Comparison of ENCODE assay signal across 8 mouse cellular contexts in genomic region chr3:127780021-127780644, GRCm38 (mm10). TPM values are rescaled to one million over a fixed set of nuclear protein-coding genes. Genes with fewer than 3 reads are reported as not detected.
DNase-seq lines count a peak whose midpoint lies in the region; ATAC-seq and TF ChIP-seq lines count a peak whose summit lies in the region.

Gene Alpk1 (minus strand): TSS chr3:127780527.

- peak within 1 kb of the TSS; percentile 72 for H3K27ac ChIP-seq in intestine, postnatal 0 days (ENCODE audit: low read depth, low read length)
- H3K27ac ChIP-seq in limb, embryonic 13.5 days: no peak within 1 kb of the TSS
- no peak within 1 kb of the TSS for H3K27ac ChIP-seq in midbrain, embryonic 14.5 days (replicated peaks; ENCODE audit: low read depth, low read length)

- H3K27me3 ChIP-seq in intestine, postnatal 0 days (replicated peaks; ENCODE audit: control insufficient read depth, insufficient read depth, low read length): no peaks in the 10 kb centered on the region
- H3K27me3 ChIP-seq in limb, embryonic 13.5 days: no peaks in the 10 kb centered on the region
- peaks cover 2% of the 10 kb centered on the region; the same call in 1 of the 2 replicates for H3K27me3 ChIP-seq in midbrain, embryonic 14.5 days (ENCODE audit: control insufficient read depth, insufficient read depth, low read length)

- H3K9me3 ChIP-seq in intestine, postnatal 0 days (ENCODE audit: control insufficient read depth): no peaks in the 10 kb centered on the region
- H3K9me3 ChIP-seq in limb, embryonic 13.5 days: peaks cover 2% of the 10 kb centered on the region; the same call in 1 of the 2 replicates
- no peaks in the 10 kb centered on the region for H3K9me3 ChIP-seq in midbrain, embryonic 14.5 days (ENCODE audit: control insufficient read depth, low read length)

- TF ChIP-seq CTCF in intestine, postnatal 0 days (IDR thresholded peaks at IDR 0.05; ENCODE audit: low read depth): peak; percentile 74

- under 1% methylated on average over 24 of the region's 24 CpGs for WGBS in intestine, postnatal 0 days
- WGBS in limb, embryonic 13.5 days: under 1% methylated on average over 24 of the region's 24 CpGs
- WGBS in midbrain, embryonic 14.5 days: 2% methylated on average over 24 of the region's 24 CpGs

- peak; percentile 39 to 42 for DNase-seq in cerebellum, postnatal 10 days
- no peak for DNase-seq in cerebellum, adult 9-11 months
- peak; percentile 80 for DNase-seq in embryo, embryonic 10.5 days (ENCODE audit: low spot score)
- DNase-seq in midbrain, embryonic 14.5 days: peak; percentile 60
- DNase-seq in spleen, postnatal 4 days (ENCODE audit: low spot score in 2 of 2): peak; percentile 71 to 84

- no peaks in the 10 kb centered on the region for H3K36me3 ChIP-seq in intestine, postnatal 0 days (ENCODE audit: control insufficient read depth, insufficient read depth)
- no peaks in the 10 kb centered on the region for H3K36me3 ChIP-seq in limb, embryonic 13.5 days
- no peaks in the 10 kb centered on the region for H3K36me3 ChIP-seq in midbrain, embryonic 14.5 days (ENCODE audit: control insufficient read depth, insufficient read depth, low read length)

- ATAC-seq in granulocyte monocyte progenitor cell, adult 5-6 weeks (replicated peaks; ENCODE audit: poor library complexity, severe bottlenecking): peak; percentile 97
- peak; percentile 93 for ATAC-seq in intestine, postnatal 0 days
- peak; percentile 90 for ATAC-seq in limb, embryonic 13.5 days (ENCODE audit: low FRiP score, low read depth)
- no peak for ATAC-seq in midbrain, embryonic 14.5 days (ENCODE audit: low FRiP score, low TSS enrichment)

- H3K9ac ChIP-seq in intestine, postnatal 0 days (ENCODE audit: low read depth, low read length): 0 out of 2 replicates have a peak within 1 kb of the TSS, but pooled peaks have one; percentile 2
- H3K9ac ChIP-seq in limb, embryonic 13.5 days: peak within 1 kb of the TSS; percentile 48; the same call in 1 of the 2 replicates
- no peak within 1 kb of the TSS for H3K9ac ChIP-seq in midbrain, embryonic 14.5 days (replicated peaks; ENCODE audit: low read length)

- peak within 1 kb of the TSS; percentile 52 for H3K4me3 ChIP-seq in intestine, postnatal 0 days (ENCODE audit: low read depth, low read length)
- peak within 1 kb of the TSS; percentile 50 for H3K4me3 ChIP-seq in limb, embryonic 13.5 days
- peak within 1 kb of the TSS; percentile 22 for H3K4me3 ChIP-seq in midbrain, embryonic 14.5 days (replicated peaks; ENCODE audit: low read depth, low read length)

- H3K4me1 ChIP-seq in intestine, postnatal 0 days (replicated peaks; ENCODE audit: control insufficient read depth, insufficient read depth, low read length): no peaks in the 10 kb centered on the region
- H3K4me1 ChIP-seq in limb, embryonic 13.5 days: no peaks in the 10 kb centered on the region
- no peaks in the 10 kb centered on the region for H3K4me1 ChIP-seq in midbrain, embryonic 14.5 days (ENCODE audit: control insufficient read depth, insufficient read depth, low read length)

- peak within 1 kb of the TSS; percentile 60 for H3K4me2 ChIP-seq in intestine, postnatal 0 days (replicated peaks; ENCODE audit: low read depth)
- H3K4me2 ChIP-seq in limb, embryonic 13.5 days (replicated peaks): peak within 1 kb of the TSS; percentile 75
- H3K4me2 ChIP-seq in midbrain, embryonic 14.5 days (ENCODE audit: low read length): peak within 1 kb of the TSS; percentile 42

RNA-seq across cellular contexts. Expression of gene Alpk1, which starts in this region (rescaled TPM):
- 10.5 and 16.1 TPM in 2 replicates for total RNA-seq in granulocyte monocyte progenitor cell, adult 5-6 weeks (2014; fragmentation: Nextera tagmentation)
- 14.9 and 19.7 TPM in 2 replicates for total RNA-seq in granulocyte monocyte progenitor cell, adult 5-6 weeks (2017)
- 0.85 and 1.6 TPM in 2 replicates for polyA plus RNA-seq in intestine, postnatal 0 days (2015; fragmentation: Nextera tagmentation; extraction: Ambion mirVana)
- polyA plus RNA-seq in limb, embryonic 13.5 days (2015; fragmentation: Nextera tagmentation; extraction: Ambion mirVana): 0.80 and 1.4 TPM in 2 replicates
- polyA plus RNA-seq in midbrain, embryonic 14.5 days (2014; fragmentation: Nextera tagmentation; extraction: Ambion mirVana): 0.20 and 0.47 TPM in 2 replicates

Comparison
In these comparisons a context has a peak if more than half of its experiments do, and no peak if none do; other contexts are left out.
1. Peak in DNase-seq, H3K4me3 ChIP-seq and H3K4me2 ChIP-seq in midbrain, embryonic 14.5 days; RNA of the gene not detected or under 1 TPM.